Mouse (Mus musculus) intestine, postnatal 0 days (tissue): ENCODE data around the gene Akap8l. TPM values are rescaled to one million over a fixed set of nuclear protein-coding genes. Genes with fewer than 3 reads are reported as not detected.

Experiments used
- ATAC-seq: fragments of 200-750 bp; cut with Nextera tagmentation; 2 replicates; pipeline ENCODE4 v1.8.0; 2017; ENCODE audit warnings: mild to moderate bottlenecking, moderate TSS enrichment, moderate library complexity
- H3K27ac ChIP-seq: fragments of 300-500 bp; sonication (generic); 2 replicates; pipeline ENCODE4 v1.5.1; 2014; ENCODE audit warnings: mild to moderate bottlenecking, low read depth, low read length, moderate library complexity
- H3K27me3 ChIP-seq: fragments of 300-500 bp; sonication (generic); replicated peaks from 2 replicates; pipeline ENCODE4 v1.6.1; 2014; ENCODE audit warnings: low read length, mixed read lengths; ENCODE audit not compliant: control insufficient read depth, insufficient read depth
- H3K36me3 ChIP-seq: fragments of 300-500 bp; sonication (generic); 2 replicates; pipeline ENCODE4 v1.6.1; 2014; ENCODE audit warnings: mild to moderate bottlenecking, moderate library complexity; ENCODE audit not compliant: control insufficient read depth, insufficient read depth
- H3K4me1 ChIP-seq: fragments of 300-500 bp; sonication (generic); replicated peaks from 2 replicates; pipeline ENCODE4 v1.6.1; 2014; ENCODE audit warnings: antibody characterized with exemption, low read length, mixed read lengths; ENCODE audit not compliant: control insufficient read depth, insufficient read depth
- H3K4me2 ChIP-seq: fragments of 300-500 bp; sonication (generic); replicated peaks from 2 replicates; pipeline ENCODE4 v1.6.1; 2014; ENCODE audit warnings: low read depth, mild to moderate bottlenecking, moderate library complexity
- H3K4me3 ChIP-seq: fragments of 300-500 bp; sonication (generic); 2 replicates; pipeline ENCODE4 v1.5.1; 2014; ENCODE audit warnings: low read depth, low read length
- H3K9ac ChIP-seq: fragments of 300-500 bp; sonication (generic); 2 replicates; pipeline ENCODE4 v1.6.1; 2014; ENCODE audit warnings: mild to moderate bottlenecking, low read depth, low read length
- H3K9me3 ChIP-seq: fragments of 300-500 bp; sonication (generic); 2 replicates; pipeline ENCODE4 v1.6.1; 2016; ENCODE audit warnings: mixed run types; ENCODE audit not compliant: control insufficient read depth
- CTCF ChIP-seq: sonication (generic); IDR thresholded peaks from 2 replicates; pipeline ENCODE4 v1.5.1; 2016; ENCODE audit warnings: low read depth, mild to moderate bottlenecking, control low read depth, antibody characterized with exemption, moderate library complexity
- WGBS: fragments of 180-500 bp; shearing (Covaris S2); extraction: QIAGEN DNeasy Blood & Tissue Kit; methylation state at CpG from one replicate; pipeline ENCODE4 v1.1.7; 2014; 5-methylcytosine and 5-hydroxymethylcytosine counted together
- polyA plus RNA-seq: library from polyadenylated mRNA; unstranded; fragments of >200 nt; fragmentation: Nextera tagmentation; extraction: Ambion mirVana; gene quantifications from 2 replicates; pipeline ENCODE4 v1.2.1, GENCODE M21; 2015

Akap8l gene
- polyA plus RNA-seq, 1 experiment from 2014 or later: 21.6 TPM

DNA sequence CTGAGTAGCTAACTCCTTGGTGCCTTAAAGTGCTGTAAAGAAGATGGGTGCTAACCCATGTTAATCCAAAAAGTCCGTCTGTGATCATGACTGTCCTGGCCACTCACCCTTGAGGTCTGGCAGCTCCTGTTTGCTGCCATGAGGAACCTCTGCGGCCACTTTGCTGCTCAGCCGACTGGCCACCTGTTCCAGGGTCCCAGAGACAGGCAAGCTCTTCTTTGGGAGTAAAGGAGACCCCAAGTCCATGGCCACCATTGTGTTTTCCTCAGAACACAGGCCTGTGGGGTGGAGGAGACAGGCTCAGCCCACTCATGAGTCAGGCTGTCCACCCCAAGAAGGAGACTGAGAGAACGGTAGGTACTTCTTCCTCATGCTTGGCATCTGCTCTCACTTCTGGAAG lies 12.3 kb upstream of the Akap8l start:
- 0 out of 2 replicates have a peak overlapping the region, but pooled peaks have one; percentile 97 for H3K4me3 ChIP-seq
- TF ChIP-seq CTCF: no peak
- no peak overlapping the region for H3K27ac ChIP-seq
- H3K4me1 ChIP-seq: peaks cover 5% of the 10 kb centered on the region
- H3K9me3 ChIP-seq: no peaks in the 10 kb centered on the region
- no peak for ATAC-seq
- no peaks in the 10 kb centered on the region for H3K27me3 ChIP-seq
- WGBS: 80% methylated on average over 4 of the region's 4 CpGs
- H3K4me2 ChIP-seq: peak overlapping the region; percentile 80
- no peak overlapping the region for H3K9ac ChIP-seq
- H3K36me3 ChIP-seq: peaks cover 46% of the 10 kb centered on the region

- no peak overlapping the region for H3K9ac ChIP-seq
- peaks cover 5% of the 10 kb centered on the region for H3K4me1 ChIP-seq
- no peak for ATAC-seq
- H3K9me3 ChIP-seq: no peaks in the 10 kb centered on the region
- TF ChIP-seq CTCF: no peak
- H3K36me3 ChIP-seq: peaks cover 64% of the 10 kb centered on the region
- no peak overlapping the region for H3K27ac ChIP-seq
- H3K4me2 ChIP-seq: no peak overlapping the region
- whole genome bisulfite sequencing: 89% methylated on average over 18 of the region's 18 CpGs
- no peak overlapping the region for H3K4me3 ChIP-seq
- no peaks in the 10 kb centered on the region for H3K27me3 ChIP-seq
These were observed 9.5 kb upstream of the Akap8l start for GRCm38 (mm10) chr17:32359928-32360327.

GRCm38 (mm10) chr17:32358943-32359340 lies 8.5 kb upstream of the Akap8l start:
- ATAC-seq: no peak
- H3K4me1 ChIP-seq: peaks cover 5% of the 10 kb centered on the region
- H3K4me3 ChIP-seq: no peak overlapping the region
- no peaks in the 10 kb centered on the region for H3K9me3 ChIP-seq
- 85% methylated on average over 6 of the region's 6 CpGs for WGBS
- H3K9ac ChIP-seq: no peak overlapping the region
- peaks cover 72% of the 10 kb centered on the region for H3K36me3 ChIP-seq
- no peak overlapping the region for H3K4me2 ChIP-seq
- no peak for TF ChIP-seq CTCF
- no peak overlapping the region for H3K27ac ChIP-seq
- no peaks in the 10 kb centered on the region for H3K27me3 ChIP-seq

- ATAC-seq: no peak
These were observed 8.0 kb upstream of the Akap8l start for GRCm38 (mm10) chr17:32358192-32358942.

GRCm38 (mm10) chr17:32356766-32357760 lies 6.7 kb upstream of the Akap8l start:
- WGBS: 88% methylated on average over 24 of the region's 24 CpGs
- no peak overlapping the region for H3K27ac ChIP-seq
- H3K4me3 ChIP-seq: no peak overlapping the region
- H3K9ac ChIP-seq: no peak overlapping the region
- peaks cover 77% of the 10 kb centered on the region for H3K36me3 ChIP-seq
- H3K27me3 ChIP-seq: no peaks in the 10 kb centered on the region
- H3K4me2 ChIP-seq: no peak overlapping the region
- H3K4me1 ChIP-seq: no peaks in the 10 kb centered on the region
- no peak for ATAC-seq
- no peak for TF ChIP-seq CTCF
- H3K9me3 ChIP-seq: no peaks in the 10 kb centered on the region

More at GRCm38 (mm10) chr17:32358192-32358942, 8.0 kb upstream of the Akap8l start:
- no peak overlapping the region for H3K4me2 ChIP-seq
- no peak for TF ChIP-seq CTCF
- H3K4me1 ChIP-seq: peaks cover 5% of the 10 kb centered on the region
- no peak overlapping the region for H3K9ac ChIP-seq
- H3K27ac ChIP-seq: no peak overlapping the region
- no peak overlapping the region for H3K4me3 ChIP-seq
- WGBS: 93% methylated on average over 7 of the region's 7 CpGs
- H3K36me3 ChIP-seq: peaks cover 76% of the 10 kb centered on the region
- H3K9me3 ChIP-seq: no peaks in the 10 kb centered on the region
- no peaks in the 10 kb centered on the region for H3K27me3 ChIP-seq

- no peak for TF ChIP-seq CTCF
These were observed 5.9 kb upstream of the Akap8l start for GRCm38 (mm10) chr17:32356281-32356680.

More at GRCm38 (mm10) chr17:32356281-32356680, 5.9 kb upstream of the Akap8l start:
- Histone ChIP-seq H3K27ac (no peak overlapping the region), H3K4me2 (no peak overlapping the region), H3K27me3 (no peaks in the 10 kb centered on the region), H3K4me3 (no peak overlapping the region), H3K9ac (no peak overlapping the region), H3K9me3 (no peaks in the 10 kb centered on the region), H3K36me3 (peaks cover 69% of the 10 kb centered on the region), H3K4me1 (no peaks in the 10 kb centered on the region)
- ATAC-seq: no peak
- 92% methylated on average over 9 of the region's 9 CpGs for WGBS
